Comparison of ENCODE assay signal across 28 mouse cellular contexts in the genomic region with DNA sequence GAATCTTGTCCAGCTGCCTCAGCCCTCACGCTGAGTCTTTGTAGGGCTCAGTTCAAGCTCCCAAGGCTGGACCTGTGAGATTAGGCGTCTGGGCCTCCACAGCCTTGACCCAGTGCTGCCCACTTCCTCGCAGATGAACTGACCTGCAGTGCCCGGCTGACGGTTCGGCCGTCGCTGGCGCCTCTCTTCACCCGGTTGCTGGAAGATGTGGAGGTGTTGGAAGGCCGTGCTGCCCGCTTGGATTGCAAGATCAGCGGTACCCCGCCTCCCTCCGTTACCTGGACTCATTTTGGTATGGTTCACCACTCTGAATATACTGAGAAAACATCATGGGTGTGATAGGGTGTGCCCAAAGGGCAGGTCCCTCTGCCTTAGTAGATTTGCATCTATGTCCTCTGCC. TPM values are rescaled to one million over a fixed set of nuclear protein-coding genes. Genes with fewer than 3 reads are reported as not detected.
DNase-seq lines count a peak whose midpoint lies in the region; ATAC-seq and TF ChIP-seq lines count a peak whose summit lies in the region.
"Had no signal": no experiment of that assay in that cellular context is flagged by ENCODE, and none has a peak within 500 bp of the region (broad histone marks: within the 10 kb centered on the region; RNA-seq: fewer than 3 reads in every experiment).

No protein-coding gene starts in this region.

- H3K4me3 ChIP-seq in gastrocnemius, adult 2 months: peak overlapping the region; percentile 39
- no peak overlapping the region for H3K4me3 ChIP-seq in heart, embryonic 11.5 days (ENCODE audit: low read depth, low read length)
- H3K4me3 ChIP-seq in heart, embryonic 15.5 days: no peak overlapping the region
- H3K4me3 ChIP-seq: embryonic facial prominence, embryonic 10.5 days; embryonic facial prominence, embryonic 13.5 days; erythroblast, embryonic 14.5 days; forebrain, embryonic 10.5 days; forebrain, embryonic 13.5 days; hindbrain, embryonic 12.5 days; hindbrain, embryonic 15.5 days had no signal

- H3K4me1 ChIP-seq in heart, embryonic 11.5 days (ENCODE audit: control insufficient read depth, insufficient read depth, low read length): peaks cover 39% of the 10 kb centered on the region
- peaks cover 58% of the 10 kb centered on the region for H3K4me1 ChIP-seq in heart, embryonic 15.5 days (replicated peaks)
- H3K4me1 ChIP-seq: embryonic facial prominence, embryonic 13.5 days; hindbrain, embryonic 15.5 days had no signal

- 82% methylated on average over 15 of the region's 15 CpGs for WGBS in heart, embryonic 11.5 days (ENCODE audit: insufficient replicate concordance)
- 90% methylated on average over 15 of the region's 15 CpGs for WGBS in heart, embryonic 15.5 days

- no peaks in the 10 kb centered on the region for H3K27me3 ChIP-seq in heart, embryonic 11.5 days (ENCODE audit: control insufficient read depth, insufficient read depth, low read length)
- H3K27me3 ChIP-seq in heart, embryonic 15.5 days: no peaks in the 10 kb centered on the region
- H3K27me3 ChIP-seq: embryonic facial prominence, embryonic 13.5 days; forebrain, embryonic 13.5 days; hindbrain, embryonic 12.5 days; hindbrain, embryonic 15.5 days had no signal

- intact Hi-C loops in gastrocnemius, adult 2 months (cut with DNase I): loop anchor here (5.0 kb wide), 1 partner anchor 34 kb away; no protein-coding TSS in a partner anchor
- intact Hi-C loops in heart, postnatal 10 days (cut with DNase I): loop anchor here (5.0 kb wide), 1 partner anchor 34 kb away; no protein-coding TSS in a partner anchor

- peak overlapping the region; percentile 89 for H3K27ac ChIP-seq in gastrocnemius, adult 2 months
- H3K27ac ChIP-seq in heart, embryonic 11.5 days (ENCODE audit: low read depth, low read length): 0 out of 2 replicates have a peak overlapping the region, but pooled peaks have one; percentile 96
- H3K27ac ChIP-seq in heart, embryonic 15.5 days: peak overlapping the region; percentile 87
- H3K27ac ChIP-seq: embryonic facial prominence, embryonic 10.5 days; embryonic facial prominence, embryonic 13.5 days; forebrain, embryonic 10.5 days; forebrain, embryonic 13.5 days; hindbrain, embryonic 12.5 days; hindbrain, embryonic 15.5 days had no signal

- DNase-seq in gastrocnemius, adult 2 months: no peak
- DNase-seq in gastrocnemius, adult 18-20 months (ENCODE audit: low spot score): no peak
- DNase-seq in heart, postnatal 10 days: no peak
- DNase-seq in heart, adult 8-10 months (ENCODE audit: low spot score): no peak
- DNase-seq: adrenal gland, adult 8-10 months; adrenal gland, postnatal 25 days; cerebellum, adult 11-12 months; cerebellum, adult 8-10 months; cerebellum, postnatal 10 days; cerebellum, postnatal 36 days; embryo, embryonic 11 days; gastrocnemius, postnatal 25 days; kidney, adult 2 months had no signal

- peaks cover 30% of the 10 kb centered on the region for H3K36me3 ChIP-seq in heart, embryonic 11.5 days (ENCODE audit: control insufficient read depth, insufficient read depth, low read length)
- peaks cover 56% of the 10 kb centered on the region for H3K36me3 ChIP-seq in heart, embryonic 15.5 days

- TF ChIP-seq CTCF in gastrocnemius, adult 2 months (IDR thresholded peaks at IDR 0.05): no peak

- no peak overlapping the region for H3K9ac ChIP-seq in heart, embryonic 11.5 days (ENCODE audit: low read depth, low read length)
- 0 out of 2 replicates have a peak overlapping the region, but pooled peaks have one; percentile 5 for H3K9ac ChIP-seq in heart, embryonic 15.5 days
- H3K9ac ChIP-seq: embryonic facial prominence, embryonic 13.5 days; forebrain, embryonic 13.5 days; hindbrain, embryonic 12.5 days; hindbrain, embryonic 15.5 days had no signal

- no peaks in the 10 kb centered on the region for H3K9me3 ChIP-seq in heart, embryonic 11.5 days (replicated peaks; ENCODE audit: control insufficient read depth, low read length)
- no peaks in the 10 kb centered on the region for H3K9me3 ChIP-seq in heart, embryonic 15.5 days (replicated peaks)
- H3K9me3 ChIP-seq: embryonic facial prominence, embryonic 10.5 days; embryonic facial prominence, embryonic 13.5 days; forebrain, embryonic 10.5 days; forebrain, embryonic 13.5 days; hindbrain, embryonic 12.5 days; hindbrain, embryonic 15.5 days had no signal

- no peak overlapping the region for H3K4me2 ChIP-seq in heart, embryonic 11.5 days
- no peak overlapping the region for H3K4me2 ChIP-seq in heart, embryonic 15.5 days
- H3K4me2 ChIP-seq: embryonic facial prominence, embryonic 13.5 days; forebrain, embryonic 13.5 days; hindbrain, embryonic 12.5 days; hindbrain, embryonic 15.5 days had no signal

- no peak for ATAC-seq in heart, embryonic 11.5 days (replicated peaks; ENCODE audit: insufficient number of reproducible peaks, low FRiP score, low TSS enrichment)
- no peak for ATAC-seq in heart, embryonic 15.5 days (replicated peaks; ENCODE audit: insufficient number of reproducible peaks, insufficient read depth, low FRiP score, low read depth)
- ATAC-seq: activated CD4-positive, CD25-positive, alpha-beta regulatory T cell, adult 4 months; forebrain, embryonic 13.5 days; forebrain, embryonic 16.5 days; intestine, postnatal 0 days had no signal

RNA-seq across cellular contexts. Expression of a gene that starts 29.6 kb away (rescaled TPM):
- 10 to 100 TPM; 41.1 to 42.7 TPM for total RNA-seq in gastrocnemius, adult 2 months (2021)
- 10 to 100 TPM; 37.3 to 44.6 TPM for total RNA-seq in gastrocnemius, adult 18-20 months (2021)
- polyA plus RNA-seq in heart, embryonic 11.5 days (2014; fragmentation: Nextera tagmentation; extraction: Ambion mirVana): 49.8 and 57.2 TPM in 2 replicates
- 10 to 100 TPM; 39.7 to 40.1 TPM for total RNA-seq in heart, postnatal 10 days (2021)
- 63.9 and 81.8 TPM in 2 replicates for polyA plus RNA-seq in heart, embryonic 15.5 days (2015; fragmentation: Nextera tagmentation; extraction: Ambion mirVana)
- 10 to 100 TPM; 34.1 to 44.8 (median 40.8) TPM for total RNA-seq in heart, adult 8-10 months (2022)

RNA-seq across cellular contexts. Expression of a gene that starts 31.1 kb away (rescaled TPM):
- 100 to 1,000 TPM; 268 to 311 TPM for total RNA-seq in gastrocnemius, adult 2 months (2021)
- total RNA-seq in gastrocnemius, adult 18-20 months (2021): 100 to 1,000 TPM; 255 to 257 TPM
- polyA plus RNA-seq in heart, embryonic 11.5 days (2014; fragmentation: Nextera tagmentation; extraction: Ambion mirVana): 60.7 and 66.5 TPM in 2 replicates
- 100 to 1,000 TPM; 104 to 112 TPM for total RNA-seq in heart, postnatal 10 days (2021)
- polyA plus RNA-seq in heart, embryonic 15.5 days (2015; fragmentation: Nextera tagmentation; extraction: Ambion mirVana): 44.5 and 54.4 TPM in 2 replicates
- 100 to 1,000 TPM; 131 to 145 (median 137) TPM for total RNA-seq in heart, adult 8-10 months (2022)
- polyA plus RNA-seq: activated CD4-positive, CD25-positive, alpha-beta regulatory T cell, adult 4 months had no signal

RNA-seq across cellular contexts. Expression of a gene that starts 44.1 kb away (rescaled TPM):
- not detected for total RNA-seq in gastrocnemius, adult 2 months (2021)
- not detected for total RNA-seq in gastrocnemius, adult 18-20 months (2021)
- 0.11 TPM in 2 replicates for polyA plus RNA-seq in heart, embryonic 11.5 days (2014; fragmentation: Nextera tagmentation; extraction: Ambion mirVana)
- total RNA-seq in heart, postnatal 10 days (2021): not detected
- 0.40 and 0.81 TPM in 2 replicates for polyA plus RNA-seq in heart, embryonic 15.5 days (2015; fragmentation: Nextera tagmentation; extraction: Ambion mirVana)
- total RNA-seq in heart, adult 8-10 months (2022): not detected
- total RNA-seq: ES-E14; gastrocnemius, adult 8-10 months; gastrocnemius, postnatal 25 days; hematopoietic stem cell, adult 5-6 weeks had no signal
- polyA plus RNA-seq: activated CD4-positive, CD25-positive, alpha-beta regulatory T cell, adult 4 months; erythroblast, embryonic 14.5 days had no signal

RNA-seq across cellular contexts. Expression of a gene that starts 46.0 kb away (rescaled TPM):
- total RNA-seq in gastrocnemius, adult 2 months (2021): 1,000 to 10,000 TPM; 2,035 to 2,198 TPM
- total RNA-seq in gastrocnemius, adult 18-20 months (2021): 1,000 to 10,000 TPM; 2,427 to 2,600 TPM
- 428 and 477 TPM in 2 replicates for polyA plus RNA-seq in heart, embryonic 11.5 days (2014; fragmentation: Nextera tagmentation; extraction: Ambion mirVana)
- 100 to 1,000 TPM; 909 to 916 TPM for total RNA-seq in heart, postnatal 10 days (2021)
- polyA plus RNA-seq in heart, embryonic 15.5 days (2015; fragmentation: Nextera tagmentation; extraction: Ambion mirVana): 374 and 419 TPM in 2 replicates
- total RNA-seq in heart, adult 8-10 months (2022): 1,000 to 10,000 TPM; 1,263 to 1,551 (median 1,367) TPM
- total RNA-seq: hematopoietic stem cell, adult 5-6 weeks had no signal
- polyA plus RNA-seq: activated CD4-positive, CD25-positive, alpha-beta regulatory T cell, adult 4 months had no signal
